Mouse (Mus musculus) brain, embryonic 14.5 days (tissue): ENCODE data around the gene Pex3.

Source experiments
- CTCF ChIP-seq: fragments of 200-500 bp; IDR thresholded peaks from 2 replicates; pipeline ENCODE4 v1.5.1; 2012; ENCODE audit warnings: inconsistent platforms, mild to moderate bottlenecking, moderate library complexity, borderline replicate concordance; ENCODE audit not compliant: insufficient read depth, insufficient read length; ENCODE audit errors: extremely low read depth
- POLR2A ChIP-seq: fragments of 200-500 bp; IDR thresholded peaks from 2 replicates; pipeline ENCODE4 v1.6.1; 2012; ENCODE audit warnings: mild to moderate bottlenecking, inconsistent platforms, borderline replicate concordance; ENCODE audit not compliant: poor library complexity, insufficient read depth, insufficient read length, severe bottlenecking; ENCODE audit errors: extremely low read depth

DNA sequence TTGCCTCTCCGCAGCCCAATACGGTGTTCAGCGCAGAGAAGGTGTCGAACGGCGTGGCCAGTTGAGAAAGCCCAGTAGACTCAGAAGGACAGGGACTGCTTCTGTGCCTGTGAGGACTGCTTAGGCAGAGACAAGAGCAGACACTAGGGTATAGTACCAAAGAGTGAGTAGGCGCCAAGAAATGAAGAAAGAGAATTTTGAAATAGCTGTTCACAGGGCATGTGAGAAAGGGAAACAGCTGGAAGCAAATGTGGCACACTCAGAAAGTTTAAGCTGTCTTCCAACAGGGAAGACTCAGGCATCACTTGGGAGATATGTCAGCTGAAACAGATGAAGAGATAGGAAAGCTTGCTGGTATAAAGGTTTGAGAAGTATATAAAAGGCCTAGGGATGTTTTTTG is 16.2 kb downstream of the Pex3 start:
- TF ChIP-seq CTCF (no peak), POLR2A (no peak)
